Mouse (Mus musculus) olfactory bulb, adult 2 months (tissue): ENCODE results near the gene Tfam.

ENCODE experiments used
- CTCF ChIP-seq: fragments of 200-500 bp; IDR thresholded peaks from 2 replicates; pipeline ENCODE4 v1.5.1; 2012; ENCODE audit warnings: low read depth, mild to moderate bottlenecking, low read length, moderate library complexity; ENCODE audit not compliant: insufficient read depth
- POLR2A ChIP-seq: fragments of 200-500 bp; IDR thresholded peaks from 2 replicates; pipeline ENCODE4 v1.6.1; 2012; ENCODE audit warnings: mild to moderate bottlenecking, low read depth, low read length, moderate library complexity; ENCODE audit not compliant: insufficient read depth

DNA sequence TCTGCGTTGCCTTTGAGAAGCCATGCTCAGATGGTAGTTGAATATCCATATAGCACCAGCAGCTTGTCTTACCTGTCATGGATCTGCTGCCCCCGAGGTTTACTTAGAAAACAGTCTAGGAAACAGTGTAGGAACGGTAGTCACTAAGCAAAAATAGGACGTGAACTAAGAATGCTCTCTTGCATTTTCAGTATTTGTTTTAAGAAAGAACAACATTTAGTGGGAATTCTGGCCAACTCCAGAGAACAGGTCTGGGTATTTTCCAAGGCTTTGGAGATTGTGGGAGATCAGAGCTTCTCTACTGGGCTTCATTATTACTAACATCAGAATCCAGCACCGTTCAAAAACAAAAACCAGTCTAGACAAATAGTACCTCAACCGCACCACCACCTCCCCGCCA is 60.9 kb downstream of the Tfam start:
- TF ChIP-seq CTCF: no peak
- no peak for TF ChIP-seq POLR2A
